ENCODE assay signal across 8 mouse cellular contexts in genomic region chr8:111642496-111642895, GRCm38 (mm10). TPM values are rescaled to one million over a fixed set of nuclear protein-coding genes. Genes with fewer than 3 reads are reported as not detected.
A peak's percentile ranks its signal among the peaks of the same experiment; 100 is the strongest.
DNase-seq lines count a peak whose midpoint lies in the region; ATAC-seq and TF ChIP-seq lines count a peak whose summit lies in the region.

No protein-coding gene starts in this region.

- H3K4me1 ChIP-seq in spleen, adult 2 months (ENCODE audit: control insufficient read depth, insufficient read depth, insufficient read length): peaks cover 13% of the 10 kb centered on the region; the same call in 1 of the 2 replicates
- 0 out of 2 replicates have a peak, but pooled peaks cover 3% of the 10 kb centered on the region for H3K4me1 ChIP-seq in embryonic facial prominence, embryonic 14.5 days (ENCODE audit: control insufficient read depth, insufficient read depth, low read length)
- H3K4me1 ChIP-seq in hindbrain, embryonic 15.5 days (replicated peaks): peaks cover 15% of the 10 kb centered on the region

- no peaks in the 10 kb centered on the region for H3K9me3 ChIP-seq in embryonic facial prominence, embryonic 14.5 days (ENCODE audit: control insufficient read depth, low read length)
- no peaks in the 10 kb centered on the region for H3K9me3 ChIP-seq in hindbrain, embryonic 15.5 days

- H3K9ac ChIP-seq in embryonic facial prominence, embryonic 14.5 days (ENCODE audit: low read depth, low read length): peak overlapping the region; percentile 95
- peak overlapping the region; percentile 87 for H3K9ac ChIP-seq in hindbrain, embryonic 15.5 days

- peak overlapping the region; percentile 59 for H3K4me2 ChIP-seq in embryonic facial prominence, embryonic 14.5 days (ENCODE audit: low read depth, low read length)
- H3K4me2 ChIP-seq in hindbrain, embryonic 15.5 days: peak overlapping the region; percentile 65

- H3K27me3 ChIP-seq in spleen, adult 2 months (ENCODE audit: control insufficient read depth, insufficient read depth, low read length): no peaks in the 10 kb centered on the region
- H3K27me3 ChIP-seq in embryonic facial prominence, embryonic 14.5 days (replicated peaks; ENCODE audit: control insufficient read depth, insufficient read depth, low read length): no peaks in the 10 kb centered on the region
- H3K27me3 ChIP-seq in hindbrain, embryonic 15.5 days: no peaks in the 10 kb centered on the region

- no peak for ATAC-seq in embryonic facial prominence, embryonic 14.5 days (ENCODE audit: low read depth)
- ATAC-seq in hindbrain, embryonic 15.5 days (ENCODE audit: low FRiP score, low read depth): no peak
- no peak for ATAC-seq in monocyte, adult 5-6 weeks (replicated peaks; ENCODE audit: insufficient number of reproducible peaks, low FRiP score, low TSS enrichment, poor library complexity, severe bottlenecking)

- no peak overlapping the region for H3K4me3 ChIP-seq in spleen, adult 2 months (ENCODE audit: extremely low read depth, insufficient read depth, insufficient read length)
- peak overlapping the region; percentile 81 for H3K4me3 ChIP-seq in embryonic facial prominence, embryonic 14.5 days (ENCODE audit: low read depth, low read length)
- peak overlapping the region; percentile 74 for H3K4me3 ChIP-seq in hindbrain, embryonic 15.5 days

- H3K27ac ChIP-seq in spleen, adult 2 months (ENCODE audit: insufficient read depth, low read length): peak overlapping the region; percentile 44; the same call in 1 of the 2 replicates
- peak overlapping the region; percentile 95 for H3K27ac ChIP-seq in embryonic facial prominence, embryonic 14.5 days (replicated peaks; ENCODE audit: low read depth, low read length)
- H3K27ac ChIP-seq in hindbrain, embryonic 15.5 days (replicated peaks): no peak overlapping the region

- no peak for DNase-seq in spleen, adult 2 months (ENCODE audit: low read depth in 1 of 2, low spot score in 2 of 2)
- DNase-seq in spleen, postnatal 10 days (ENCODE audit: low spot score in 2 of 2): no peak
- DNase-seq in embryonic facial prominence, embryonic 14.5 days (ENCODE audit: low spot score): no peak
- DNase-seq in lung, postnatal 10 days: peak; percentile 43
- no peak for DNase-seq in right cerebral cortex, postnatal 10 days (ENCODE audit: low spot score in 2 of 2)
- DNase-seq in ovary, postnatal 10 days (ENCODE audit: low spot score): no peak

- no peak for TF ChIP-seq CTCF in spleen, adult 2 months (IDR thresholded peaks at IDR 0.05; ENCODE audit: extremely low read depth, insufficient read depth, insufficient read length, insufficient replicate concordance)

- 6% methylated on average over 5 of the region's 5 CpGs for WGBS in spleen, adult 2 months
- WGBS in embryonic facial prominence, embryonic 14.5 days: 57% methylated on average over 5 of the region's 5 CpGs
- 67% methylated on average over 5 of the region's 5 CpGs for WGBS in hindbrain, embryonic 15.5 days

- no peak for TF ChIP-seq POLR2A in spleen, adult 2 months (IDR thresholded peaks at IDR 0.05; ENCODE audit: low read depth, low read length)

- no peaks in the 10 kb centered on the region for H3K36me3 ChIP-seq in spleen, adult 2 months (ENCODE audit: control insufficient read depth, insufficient read depth, low read length)
- H3K36me3 ChIP-seq in embryonic facial prominence, embryonic 14.5 days (ENCODE audit: control insufficient read depth, insufficient read depth, low read length): no peaks in the 10 kb centered on the region
- no peaks in the 10 kb centered on the region for H3K36me3 ChIP-seq in hindbrain, embryonic 15.5 days

RNA-seq across cellular contexts. Expression of gene Zfp1, which starts 0.7 kb away (rescaled TPM):
- 4.9 and 5.2 TPM in 2 replicates for polyA plus RNA-seq in spleen, adult 2 months (2012; rRNA removed)
- polyA plus RNA-seq in embryonic facial prominence, embryonic 14.5 days (2014; fragmentation: Nextera tagmentation; extraction: Ambion mirVana): 16.3 and 19.3 TPM in 2 replicates
- polyA plus RNA-seq in hindbrain, embryonic 15.5 days (2015; fragmentation: Nextera tagmentation; extraction: Ambion mirVana): 25.1 and 25.9 TPM in 2 replicates
- 7.6 to 11.8 TPM (median 9.6 TPM) in 3 replicates for total RNA-seq in monocyte, adult 5-6 weeks (2017)

RNA-seq across cellular contexts. Expression of gene Ldhd, which starts 12.3 kb away (rescaled TPM):
- polyA plus RNA-seq in spleen, adult 2 months (2012; rRNA removed): 1.2 and 1.8 TPM in 2 replicates
- 0.38 and 0.60 TPM in 2 replicates for polyA plus RNA-seq in embryonic facial prominence, embryonic 14.5 days (2014; fragmentation: Nextera tagmentation; extraction: Ambion mirVana)
- polyA plus RNA-seq in hindbrain, embryonic 15.5 days (2015; fragmentation: Nextera tagmentation; extraction: Ambion mirVana): 0.91 and 1.2 TPM in 2 replicates
- not detected in 3 replicates for total RNA-seq in monocyte, adult 5-6 weeks (2017)

RNA-seq across cellular contexts. Expression of gene Ctrb1, which starts 48.3 kb away (rescaled TPM):
- polyA plus RNA-seq in spleen, adult 2 months (2012; rRNA removed): 23,675 and 41,549 TPM in 2 replicates
- not detected in 2 replicates for polyA plus RNA-seq in embryonic facial prominence, embryonic 14.5 days (2014; fragmentation: Nextera tagmentation; extraction: Ambion mirVana)
- 1.00 and 1.9 TPM in 2 replicates for polyA plus RNA-seq in hindbrain, embryonic 15.5 days (2015; fragmentation: Nextera tagmentation; extraction: Ambion mirVana)
- total RNA-seq in monocyte, adult 5-6 weeks (2017): not detected in 3 replicates

Comparison
In these comparisons a context has a peak if more than half of its experiments do, and no peak if none do; other contexts are left out.
1. RNA of gene Ctrb1, which starts 48.3 kb away (polyA plus RNA-seq): 23,675 to 41,549 TPM in spleen, adult 2 months; 1.00 to 1.9 TPM in hindbrain, embryonic 15.5 days and not detected in embryonic facial prominence, embryonic 14.5 days; every median in the first group is over 1,000 times any median in the second.